Mouse (Mus musculus) G1E (cell line): ENCODE results near the gene Vps52.

ENCODE experiments used
- CTCF ChIP-seq: IDR thresholded peaks from 2 replicates; pipeline ENCODE4 v1.5.1; 2012; ENCODE audit warnings: low read depth, low read length, inconsistent platforms, mixed read lengths
- GATA1 ChIP-seq: IDR thresholded peaks from 2 replicates; pipeline ENCODE4 v1.6.1; 2012; ENCODE audit warnings: borderline replicate concordance, low read length, inconsistent platforms, mixed read lengths
- GATA2 ChIP-seq: IDR thresholded peaks from 2 replicates; pipeline ENCODE4 v1.6.1; 2012; ENCODE audit warnings: low read depth, low read length, inconsistent platforms, borderline replicate concordance
- POLR2AphosphoS5 ChIP-seq: IDR thresholded peaks from 2 replicates; pipeline ENCODE4 v1.6.1; 2012; ENCODE audit warnings: low read depth, low read length, inconsistent platforms; ENCODE audit not compliant: insufficient replicate concordance
- TAL1 ChIP-seq: conservative IDR thresholded peaks from 2 replicates; pipeline ENCODE4 v1.6.1; 2012; ENCODE audit warnings: low read depth, low read length, inconsistent platforms, mixed read lengths

- TF ChIP-seq CTCF, result no peak
- TF ChIP-seq POLR2AphosphoS5, result no peak
- no peak for TF ChIP-seq GATA1
- no peak for TF ChIP-seq TAL1
- no peak for TF ChIP-seq GATA2
Observed at GRCm38 (mm10) chr17:33972691-33973090, 17.1 kb downstream of the Vps52 start.
